Mouse (Mus musculus): ENCODE measurements around the gene Olfr1155. TPM values are rescaled to one million over a fixed set of nuclear protein-coding genes. Genes with fewer than 3 reads are reported as not detected.

Olfr1155 gene
- not detected in 2 replicates for polyA plus RNA-seq (2012; rRNA removed)

DNA sequence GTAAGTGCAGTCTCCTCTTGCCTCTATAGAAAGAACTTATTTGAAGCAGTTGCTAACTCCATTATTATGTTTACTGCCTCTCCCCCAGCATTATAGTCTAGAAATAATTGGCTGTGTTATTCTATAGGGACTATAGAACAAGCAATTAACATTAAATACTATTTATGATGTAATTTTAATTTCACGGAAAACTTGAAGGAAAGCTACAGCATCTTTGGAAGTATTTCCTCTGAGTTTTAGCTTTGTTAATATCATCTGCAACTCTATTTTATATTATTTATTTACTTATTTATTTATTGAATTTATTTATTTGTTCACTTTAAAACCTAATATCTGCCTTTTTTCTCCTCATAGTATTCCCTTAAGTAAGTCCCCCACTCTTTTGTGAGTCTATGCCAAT is at the start of gene Olfr1155:
Gene Olfr1155, minus strand, starts transcription at position 101 of the 400 bp plus-strand sequence.
- 94% methylated on average over 1 of the region's 1 CpGs for WGBS
- TF ChIP-seq CTCF (IDR thresholded peaks at IDR 0.05; ENCODE audit: insufficient read depth, low read length) (no peak), POLR2A (IDR thresholded peaks at IDR 0.05; ENCODE audit: borderline replicate concordance, extremely low read depth, low read depth, low read length) (no peak)

DNA sequence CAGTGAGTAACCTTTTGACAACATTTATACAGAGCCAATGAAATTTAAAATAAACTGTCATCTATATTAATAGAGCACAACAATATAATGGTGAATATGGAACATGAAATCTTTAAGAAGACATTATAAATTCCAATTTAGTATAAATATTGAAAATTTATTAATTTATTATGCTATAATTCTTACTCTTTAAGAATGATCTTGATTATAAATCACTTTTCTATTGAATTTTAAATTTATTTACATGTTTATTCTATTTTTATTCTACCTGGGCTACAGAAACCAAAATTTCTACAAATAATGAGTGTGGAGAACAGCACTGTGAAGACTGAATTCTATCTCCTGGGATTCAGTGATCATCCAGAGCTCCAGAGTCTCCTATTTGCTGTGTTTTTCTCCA is 44.9 kb upstream of the Olfr1155 start, which contains the start of gene Olfr1158:
Gene Olfr1158, plus strand, starts transcription at position 301 of the 400 bp plus-strand sequence.
- no peaks in the 10 kb centered on the region for H3K4me1 ChIP-seq (ENCODE audit: control insufficient read depth, insufficient read depth, low read length)
- H3K4me3 ChIP-seq (replicated peaks; ENCODE audit: extremely low read depth, low read depth, low read length) = no peak within 1 kb of the TSS
- no peak for TF ChIP-seq POLR2A (IDR thresholded peaks at IDR 0.05; ENCODE audit: borderline replicate concordance, extremely low read depth, low read depth, low read length)
- no peak for TF ChIP-seq CTCF (IDR thresholded peaks at IDR 0.05; ENCODE audit: insufficient read depth, low read length)
- no peak for DNase-seq

More for the DNA sequence above, at the start of gene Olfr1155:
- DNase-seq = no peak
- Histone ChIP-seq H3K4me3 (replicated peaks; ENCODE audit: extremely low read depth, low read depth, low read length) (no peak within 1 kb of the TSS), H3K4me1 (ENCODE audit: control insufficient read depth, insufficient read depth, low read length) (no peaks in the 10 kb centered on the region)

DNA sequence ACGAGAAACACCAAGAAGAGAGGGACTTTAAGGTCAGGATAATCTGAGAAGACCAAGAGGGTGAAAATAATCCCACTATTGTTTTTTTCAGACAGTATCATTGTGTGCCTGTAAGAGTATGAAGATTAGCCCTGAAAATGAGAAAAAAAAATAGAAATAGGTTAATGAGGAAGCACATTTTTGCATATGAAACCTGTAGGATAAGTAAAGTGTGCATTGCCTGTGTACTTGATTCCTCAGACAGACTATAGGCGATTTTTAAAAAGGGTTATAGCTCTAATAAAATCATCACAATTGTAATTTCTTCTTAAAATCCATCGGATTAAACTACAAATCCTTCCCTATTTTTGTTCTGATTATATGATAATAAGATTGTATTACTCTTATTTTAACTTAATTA is 29.6 kb upstream of the Olfr1155 start, which contains the start of gene Olfr74:
Gene Olfr74, minus strand, starts transcription at position 101 of the 400 bp plus-strand sequence.
- DNase-seq = no peak
- H3K4me3 ChIP-seq (replicated peaks; ENCODE audit: extremely low read depth, low read depth, low read length) = no peak within 1 kb of the TSS
- TF ChIP-seq CTCF (IDR thresholded peaks at IDR 0.05; ENCODE audit: insufficient read depth, low read length) (no peak), POLR2A (IDR thresholded peaks at IDR 0.05; ENCODE audit: borderline replicate concordance, extremely low read depth, low read depth, low read length) (no peak)
- WGBS = 58% methylated on average over 3 of the region's 3 CpGs
- no peaks in the 10 kb centered on the region for H3K4me1 ChIP-seq (ENCODE audit: control insufficient read depth, insufficient read depth, low read length)

DNA sequence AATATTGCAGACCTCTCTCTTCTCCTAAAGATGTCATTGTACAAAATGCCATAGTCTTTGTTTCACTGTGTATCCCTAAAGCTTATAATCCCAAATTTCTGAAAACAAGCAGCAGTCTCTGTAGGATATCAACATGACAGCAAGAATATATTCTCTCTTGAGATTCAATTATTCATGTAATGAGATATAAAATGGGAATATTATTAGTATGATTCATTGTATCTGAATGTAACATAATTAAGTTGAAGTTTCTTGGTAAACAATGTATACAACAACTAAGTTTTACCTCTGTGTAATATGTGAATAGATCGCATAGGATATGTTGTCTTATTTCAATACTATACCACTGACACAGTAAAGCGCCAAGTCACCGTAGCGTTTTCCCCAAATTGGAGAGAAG is 23.3 kb upstream of the Olfr1155 start, which contains the start of gene Olfr1157:
Gene Olfr1157, minus strand, starts transcription at position 101 of the 400 bp plus-strand sequence.
- WGBS = 96% methylated on average over 4 of the region's 4 CpGs
- DNase-seq = no peak

DNA sequence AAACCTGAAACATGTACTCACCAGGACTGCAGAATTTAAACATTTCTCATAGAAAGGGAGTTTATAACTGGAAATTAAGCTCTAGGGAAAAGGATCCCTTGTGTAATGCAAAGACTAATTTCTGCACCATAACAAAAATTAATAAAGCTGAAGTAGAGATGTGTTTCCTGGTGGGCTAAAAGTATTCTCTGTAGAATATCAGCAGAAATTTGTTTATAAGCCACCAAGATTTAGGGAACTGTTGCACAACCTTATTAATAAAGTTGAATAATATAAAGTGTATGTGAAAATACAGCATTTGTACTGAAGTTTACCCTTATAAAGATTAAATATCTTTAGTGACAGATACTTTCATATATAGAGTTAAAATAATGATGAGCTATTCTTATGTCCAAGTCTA is 8.1 kb upstream of the Olfr1155 start, which contains the start of gene Olfr1156:
Gene Olfr1156, minus strand, starts transcription at position 101 of the 400 bp plus-strand sequence.
- Histone ChIP-seq H3K4me3 (replicated peaks; ENCODE audit: extremely low read depth, low read depth, low read length) (no peak within 1 kb of the TSS), H3K4me1 (ENCODE audit: control insufficient read depth, insufficient read depth, low read length) (no peaks in the 10 kb centered on the region)
- DNase-seq = no peak
- TF ChIP-seq POLR2A (IDR thresholded peaks at IDR 0.05; ENCODE audit: borderline replicate concordance, extremely low read depth, low read depth, low read length) (no peak), CTCF (IDR thresholded peaks at IDR 0.05; ENCODE audit: insufficient read depth, low read length) (no peak)

More for the DNA sequence above, 23.3 kb upstream of the Olfr1155 start, which contains the start of gene Olfr1157:
- no peak within 1 kb of the TSS for H3K4me3 ChIP-seq (replicated peaks; ENCODE audit: extremely low read depth, low read depth, low read length)
- no peak for TF ChIP-seq POLR2A (IDR thresholded peaks at IDR 0.05; ENCODE audit: borderline replicate concordance, extremely low read depth, low read depth, low read length)
- no peak for TF ChIP-seq CTCF (IDR thresholded peaks at IDR 0.05; ENCODE audit: insufficient read depth, low read length)
- no peaks in the 10 kb centered on the region for H3K4me1 ChIP-seq (ENCODE audit: control insufficient read depth, insufficient read depth, low read length)

DNA sequence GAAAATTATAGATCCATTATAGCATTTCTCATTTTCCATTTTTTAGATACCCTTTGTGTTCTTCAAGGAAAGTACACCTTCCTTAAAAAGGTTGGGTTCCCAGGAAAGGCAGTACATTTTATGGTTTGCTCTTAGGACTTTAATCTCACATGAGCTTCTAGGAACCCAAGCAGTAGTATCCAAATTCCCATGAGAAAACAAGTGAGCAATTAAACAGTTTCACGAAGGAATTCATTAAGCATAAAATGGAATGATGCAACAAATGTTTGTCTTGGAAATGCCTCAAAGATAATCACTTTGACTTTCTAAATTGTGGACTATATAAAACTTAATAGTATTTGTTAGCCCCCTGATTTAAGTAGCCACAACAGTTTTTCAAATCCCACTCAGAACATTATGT is 39.9 kb downstream of the Olfr1155 start, which contains the start of gene Olfr1154:
Gene Olfr1154, minus strand, starts transcription at position 101 of the 400 bp plus-strand sequence.
- no peak for TF ChIP-seq POLR2A (IDR thresholded peaks at IDR 0.05; ENCODE audit: borderline replicate concordance, extremely low read depth, low read depth, low read length)
- TF ChIP-seq CTCF (IDR thresholded peaks at IDR 0.05; ENCODE audit: insufficient read depth, low read length) = no peak
- no peak for DNase-seq
- no peak within 1 kb of the TSS for H3K4me3 ChIP-seq (replicated peaks; ENCODE audit: extremely low read depth, low read depth, low read length)
- no peaks in the 10 kb centered on the region for H3K4me1 ChIP-seq (ENCODE audit: control insufficient read depth, insufficient read depth, low read length)
- WGBS = 85% methylated on average over 1 of the region's 1 CpGs

DNA sequence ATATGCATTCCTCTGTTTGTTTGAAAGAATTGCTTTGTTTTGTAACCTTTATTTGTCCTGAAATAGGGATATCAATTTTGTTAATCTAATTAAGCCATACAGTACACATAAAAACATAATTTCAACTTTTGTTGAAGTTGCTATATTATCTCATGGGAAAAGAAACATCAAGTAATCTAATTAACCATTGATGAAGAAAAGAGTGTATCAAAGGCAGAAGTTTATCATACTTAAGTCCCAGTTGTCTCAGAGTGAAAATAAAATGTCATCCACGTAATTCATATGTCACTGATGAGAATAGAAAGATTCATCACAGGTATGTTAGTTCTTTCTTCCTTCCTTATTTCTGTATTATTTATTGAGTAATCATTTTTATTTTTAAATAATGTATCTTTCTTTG is 50.3 kb downstream of the Olfr1155 start, which contains the start of gene Olfr1153:
Gene Olfr1153, plus strand, starts transcription at position 301 of the 400 bp plus-strand sequence.
- no peak for TF ChIP-seq CTCF (IDR thresholded peaks at IDR 0.05; ENCODE audit: insufficient read depth, low read length)
- no peak for TF ChIP-seq POLR2A (IDR thresholded peaks at IDR 0.05; ENCODE audit: borderline replicate concordance, extremely low read depth, low read depth, low read length)
- no peak for DNase-seq
- no peaks in the 10 kb centered on the region for H3K4me1 ChIP-seq (ENCODE audit: control insufficient read depth, insufficient read depth, low read length)
- H3K4me3 ChIP-seq (replicated peaks; ENCODE audit: extremely low read depth, low read depth, low read length) = no peak within 1 kb of the TSS
- 52% methylated on average over 1 of the region's 1 CpGs for WGBS

Other genes starting within 250 kb of the Olfr1155 start
- gene Olfr1137, start 232.0 kb downstream of the Olfr1155 start, polyA plus RNA-seq (2012; rRNA removed) = not detected in 2 replicates
- gene Olfr1138, start 205.2 kb downstream of the Olfr1155 start, polyA plus RNA-seq (2012; rRNA removed) = not detected in 2 replicates
- not detected in 2 replicates for gene Olfr1140, start 201.4 kb downstream of the Olfr1155 start, polyA plus RNA-seq (2012; rRNA removed)
- gene Olfr1141, start 191.1 kb downstream of the Olfr1155 start, polyA plus RNA-seq (2012; rRNA removed) = not detected in 2 replicates
- not detected in 2 replicates for gene Olfr152, start 165.7 kb downstream of the Olfr1155 start, polyA plus RNA-seq (2012; rRNA removed)
- not detected in 2 replicates for gene Olfr1143, start 144.5 kb downstream of the Olfr1155 start, polyA plus RNA-seq (2012; rRNA removed)
- gene Olfr1145, start 135.3 kb downstream of the Olfr1155 start, polyA plus RNA-seq (2012; rRNA removed) = not detected in 2 replicates
- gene Olfr1148, start 114.6 kb downstream of the Olfr1155 start, polyA plus RNA-seq (2012; rRNA removed) = not detected in 2 replicates
- not detected in 2 replicates for gene Olfr1150-ps1, start 101.1 kb downstream of the Olfr1155 start, polyA plus RNA-seq (2012; rRNA removed)
- gene Olfr1151, start 89.3 kb downstream of the Olfr1155 start, polyA plus RNA-seq (2012; rRNA removed) = not detected in 2 replicates
- not detected in 2 replicates for gene Olfr1152, start 78.6 kb downstream of the Olfr1155 start, polyA plus RNA-seq (2012; rRNA removed)
- gene Olfr1153, start 50.2 kb downstream of the Olfr1155 start, polyA plus RNA-seq (2012; rRNA removed) = not detected in 2 replicates
- not detected in 2 replicates for gene Olfr1154, start 40.0 kb downstream of the Olfr1155 start, polyA plus RNA-seq (2012; rRNA removed)
- not detected in 2 replicates for gene Olfr1156, start 8.0 kb upstream of the Olfr1155 start, polyA plus RNA-seq (2012; rRNA removed)
- gene Olfr1157, start 23.2 kb upstream of the Olfr1155 start, polyA plus RNA-seq (2012; rRNA removed) = not detected in 2 replicates
- not detected in 2 replicates for gene Olfr74, start 29.5 kb upstream of the Olfr1155 start, polyA plus RNA-seq (2012; rRNA removed)
- gene Olfr1158, start 45.0 kb upstream of the Olfr1155 start, polyA plus RNA-seq (2012; rRNA removed) = not detected in 2 replicates
- not detected in 2 replicates for gene Olfr1160, start 63.1 kb upstream of the Olfr1155 start, polyA plus RNA-seq (2012; rRNA removed)
- not detected in 2 replicates for gene Olfr1161, start 77.6 kb upstream of the Olfr1155 start, polyA plus RNA-seq (2012; rRNA removed)
- not detected in 2 replicates for gene Olfr73, start 92.6 kb upstream of the Olfr1155 start, polyA plus RNA-seq (2012; rRNA removed)
- not detected in 2 replicates for gene Olfr1162, start 106.0 kb upstream of the Olfr1155 start, polyA plus RNA-seq (2012; rRNA removed)
- gene Olfr1163, start 126.7 kb upstream of the Olfr1155 start, polyA plus RNA-seq (2012; rRNA removed) = not detected in 2 replicates
- not detected in 2 replicates for gene Olfr1164, start 148.8 kb upstream of the Olfr1155 start, polyA plus RNA-seq (2012; rRNA removed)
- gene Olfr1166, start 183.1 kb upstream of the Olfr1155 start, polyA plus RNA-seq (2012; rRNA removed) = not detected in 2 replicates
- not detected in 2 replicates for gene Olfr1167, start 210.1 kb upstream of the Olfr1155 start, polyA plus RNA-seq (2012; rRNA removed)
- gene Olfr1168, start 236.7 kb upstream of the Olfr1155 start, polyA plus RNA-seq (2012; rRNA removed) = not detected in 2 replicates

All from lung, adult 2 months (tissue).